Mouse (Mus musculus): ENCODE measurements around the gene Rtca. TPM values are rescaled to one million over a fixed set of nuclear protein-coding genes. Genes with fewer than 3 reads are reported as not detected.

The Rtca gene
- polyA plus RNA-seq, 1 experiment from 2014 or later: 60.1 TPM

DNA sequence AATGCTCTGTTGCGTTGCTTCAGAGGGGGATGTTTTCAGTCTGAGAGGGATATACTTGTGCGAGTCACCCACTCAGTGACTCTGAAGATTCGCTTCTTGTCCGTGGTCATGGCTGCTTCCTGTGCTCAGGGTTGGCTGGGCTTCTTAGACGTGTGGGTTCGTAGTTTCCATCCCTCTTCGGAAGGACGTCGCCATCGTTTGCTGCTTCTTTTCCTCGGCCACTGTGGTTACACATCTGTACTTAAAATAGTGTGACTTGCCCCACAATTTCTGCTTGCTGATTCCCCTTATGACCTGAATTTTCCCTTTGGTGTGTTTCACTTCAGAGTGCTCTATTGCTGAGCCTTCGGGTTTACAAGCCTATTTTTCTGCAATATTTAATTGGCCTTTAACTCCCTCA, 42.3 kb downstream of the Rtca start:
- no peaks in the 10 kb centered on the region for H3K4me1 ChIP-seq
- H3K4me3 ChIP-seq (replicated peaks): no peak overlapping the region
- H3K27ac ChIP-seq: no peak overlapping the region
- no peaks in the 10 kb centered on the region for H3K27me3 ChIP-seq (replicated peaks)
- no peaks in the 10 kb centered on the region for H3K9me3 ChIP-seq
- WGBS: 80% methylated on average over 12 of the region's 12 CpGs
- ATAC-seq (ENCODE audit: insufficient read depth, low FRiP score, low read depth): no peak
- no peak overlapping the region for H3K9ac ChIP-seq
- H3K36me3 ChIP-seq: no peaks in the 10 kb centered on the region
- H3K4me2 ChIP-seq: no peak overlapping the region

DNA sequence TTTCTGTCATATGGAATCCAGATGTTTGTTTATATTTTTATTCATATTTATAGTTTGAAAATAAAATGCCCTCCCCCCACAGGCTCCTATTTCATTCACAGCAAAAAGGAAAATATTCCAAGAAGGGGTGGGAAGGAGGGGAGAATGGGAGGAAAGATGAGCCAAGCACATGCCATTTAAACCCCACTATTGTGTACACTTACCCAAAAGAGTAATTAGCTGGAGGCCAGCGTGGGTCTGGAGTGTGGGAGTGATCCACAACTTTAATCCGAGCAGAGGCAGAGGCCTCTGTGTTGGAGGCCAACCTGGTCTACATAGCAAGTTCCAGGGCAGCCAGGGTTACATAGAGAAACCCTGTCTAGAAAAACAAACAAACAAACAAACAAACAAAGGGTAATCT, 43.7 kb downstream of the Rtca start:
- no peak for ATAC-seq (ENCODE audit: insufficient read depth, low FRiP score, low read depth)
- H3K4me2 ChIP-seq: no peak overlapping the region
- no peak overlapping the region for H3K9ac ChIP-seq
- WGBS: 42% methylated on average over 2 of the region's 2 CpGs
- no peaks in the 10 kb centered on the region for H3K4me1 ChIP-seq
- H3K27ac ChIP-seq: no peak overlapping the region
- no peak overlapping the region for H3K4me3 ChIP-seq (replicated peaks)
- H3K27me3 ChIP-seq (replicated peaks): no peaks in the 10 kb centered on the region
- no peaks in the 10 kb centered on the region for H3K36me3 ChIP-seq
- no peaks in the 10 kb centered on the region for H3K9me3 ChIP-seq

DNA sequence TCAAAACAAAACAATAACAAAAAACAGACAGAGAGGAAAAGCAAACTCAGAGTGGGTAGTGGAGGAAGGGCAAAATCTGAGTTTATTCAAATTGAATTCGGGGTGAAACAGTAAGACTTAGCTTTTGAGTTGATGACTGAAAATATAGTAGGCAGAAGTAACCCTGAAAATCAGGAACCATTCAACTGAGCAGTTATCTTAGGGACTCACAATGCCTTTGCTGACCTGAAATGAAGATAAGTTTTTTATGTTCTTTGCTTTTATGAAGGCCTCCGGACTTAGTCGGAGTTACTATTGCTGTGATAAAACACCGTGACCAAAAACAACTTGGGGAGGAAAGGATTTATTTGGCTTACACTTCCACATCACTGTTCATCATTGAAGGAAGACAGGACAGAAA, 47.0 kb downstream of the Rtca start:
- ATAC-seq (ENCODE audit: insufficient read depth, low FRiP score, low read depth): no peak
- no peaks in the 10 kb centered on the region for H3K9me3 ChIP-seq
- 82% methylated on average over 4 of the region's 4 CpGs for WGBS

DNA sequence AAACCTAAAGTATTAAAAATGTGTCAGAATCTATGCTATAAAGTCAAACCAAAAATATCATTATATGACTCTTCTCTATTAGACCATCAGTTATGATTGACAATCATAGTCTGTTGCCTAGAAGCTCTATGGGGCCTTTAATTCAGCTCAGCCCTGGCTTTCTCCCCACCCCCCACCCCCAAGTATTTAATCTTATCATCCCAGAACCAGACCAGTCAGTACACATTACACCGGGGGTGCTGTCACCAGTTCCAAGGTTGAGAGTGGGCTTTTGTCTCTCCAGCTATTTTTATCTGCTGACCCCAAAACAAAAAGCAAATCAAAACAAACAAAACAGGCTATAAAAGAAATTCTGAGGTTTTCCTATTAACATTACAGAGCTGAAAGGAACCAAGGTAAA, 53.5 kb downstream of the Rtca start:
- no peak overlapping the region for H3K4me3 ChIP-seq (replicated peaks)
- no peaks in the 10 kb centered on the region for H3K36me3 ChIP-seq
- H3K27ac ChIP-seq: no peak overlapping the region
- no peaks in the 10 kb centered on the region for H3K27me3 ChIP-seq (replicated peaks)
- no peaks in the 10 kb centered on the region for H3K9me3 ChIP-seq
- no peaks in the 10 kb centered on the region for H3K4me1 ChIP-seq
- no peak overlapping the region for H3K9ac ChIP-seq
- no peak overlapping the region for H3K4me2 ChIP-seq
- WGBS: 19% methylated on average over 1 of the region's 1 CpGs
- no peak for ATAC-seq (ENCODE audit: insufficient read depth, low FRiP score, low read depth)

More for the DNA sequence above, 47.0 kb downstream of the Rtca start:
- Histone ChIP-seq H3K4me1 (no peaks in the 10 kb centered on the region), H3K36me3 (no peaks in the 10 kb centered on the region), H3K27ac (no peak overlapping the region), H3K27me3 (replicated peaks) (no peaks in the 10 kb centered on the region), H3K9ac (no peak overlapping the region), H3K4me3 (replicated peaks) (no peak overlapping the region), H3K4me2 (no peak overlapping the region)

DNA sequence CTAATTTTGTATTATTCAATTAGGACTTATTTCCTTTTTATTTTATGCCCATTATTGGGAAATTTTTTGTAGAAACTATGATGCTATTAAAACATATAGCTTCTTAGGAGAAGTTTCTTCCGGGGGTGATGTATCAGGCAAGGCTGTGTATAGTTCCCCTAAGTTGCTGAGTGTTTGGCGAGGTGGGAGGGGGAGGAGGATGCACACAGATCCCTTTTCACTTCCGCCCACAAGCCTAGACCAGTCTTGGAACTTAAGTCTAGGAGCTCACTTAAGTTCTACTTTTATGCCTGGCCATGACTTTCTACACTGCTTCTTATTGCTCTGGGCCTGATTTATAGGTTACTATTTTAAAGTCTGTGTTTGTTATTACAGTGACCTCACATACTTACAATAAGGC, 57.3 kb downstream of the Rtca start:
- WGBS: 77% methylated on average over 3 of the region's 3 CpGs
- no peaks in the 10 kb centered on the region for H3K36me3 ChIP-seq
- ATAC-seq (ENCODE audit: insufficient read depth, low FRiP score, low read depth): no peak
- H3K4me1 ChIP-seq: no peaks in the 10 kb centered on the region
- H3K9ac ChIP-seq: no peak overlapping the region
- no peaks in the 10 kb centered on the region for H3K27me3 ChIP-seq (replicated peaks)
- H3K27ac ChIP-seq: no peak overlapping the region
- no peak overlapping the region for H3K4me3 ChIP-seq (replicated peaks)
- H3K9me3 ChIP-seq: no peaks in the 10 kb centered on the region
- H3K4me2 ChIP-seq: no peak overlapping the region

DNA sequence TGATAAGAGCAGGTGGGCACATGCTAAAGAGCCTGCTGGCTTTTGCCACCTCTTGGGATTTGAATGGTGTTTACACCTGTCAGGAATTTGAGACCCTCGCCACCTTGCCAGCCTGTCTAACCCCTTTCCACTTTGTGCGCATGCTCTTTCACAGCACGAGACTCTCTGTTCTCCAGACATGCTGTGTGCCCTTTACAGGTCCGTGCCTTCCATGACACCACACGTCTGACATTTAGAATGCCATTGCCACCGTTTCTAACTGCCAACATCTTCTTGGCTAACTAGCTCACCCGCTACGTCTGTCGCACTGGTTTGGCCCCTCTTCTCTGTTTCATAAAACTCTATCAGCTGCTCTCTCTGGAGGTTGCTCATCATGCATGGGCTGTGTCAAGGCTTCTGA, 63.7 kb downstream of the Rtca start:
- Histone ChIP-seq H3K27me3 (replicated peaks) (no peaks in the 10 kb centered on the region), H3K27ac (no peak overlapping the region), H3K4me1 (no peaks in the 10 kb centered on the region), H3K36me3 (no peaks in the 10 kb centered on the region), H3K4me3 (replicated peaks) (no peak overlapping the region), H3K9ac (no peak overlapping the region), H3K4me2 (no peak overlapping the region), H3K9me3 (no peaks in the 10 kb centered on the region)
- WGBS: 82% methylated on average over 9 of the region's 9 CpGs
- no peak for ATAC-seq (ENCODE audit: insufficient read depth, low FRiP score, low read depth)

DNA sequence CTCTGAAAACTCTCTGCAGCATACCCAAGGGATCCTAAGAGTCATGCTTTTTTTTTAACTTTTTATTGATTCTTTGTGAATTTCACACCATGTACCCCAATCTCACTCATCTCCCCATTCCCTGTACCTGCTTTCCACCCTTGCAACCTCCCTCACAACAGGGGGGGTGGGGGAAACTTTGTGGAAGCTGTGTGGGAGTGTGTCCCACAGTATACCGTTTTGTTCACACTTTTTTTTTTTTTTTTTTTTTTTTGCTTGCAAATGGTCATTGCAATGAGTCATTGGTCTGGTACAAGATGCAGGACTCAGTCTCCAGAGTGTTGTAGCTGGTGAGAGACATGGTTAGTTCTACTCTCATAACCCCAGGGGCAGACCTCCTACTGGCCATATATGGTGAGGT, 65.2 kb downstream of the Rtca start:
- Histone ChIP-seq H3K27ac (no peak overlapping the region), H3K4me1 (no peaks in the 10 kb centered on the region), H3K4me3 (replicated peaks) (no peak overlapping the region), H3K9me3 (no peaks in the 10 kb centered on the region), H3K9ac (no peak overlapping the region), H3K4me2 (no peak overlapping the region), H3K36me3 (no peaks in the 10 kb centered on the region), H3K27me3 (replicated peaks) (no peaks in the 10 kb centered on the region)
- ATAC-seq (ENCODE audit: insufficient read depth, low FRiP score, low read depth): no peak
- 71% methylated on average over 1 of the region's 1 CpGs for WGBS

DNA sequence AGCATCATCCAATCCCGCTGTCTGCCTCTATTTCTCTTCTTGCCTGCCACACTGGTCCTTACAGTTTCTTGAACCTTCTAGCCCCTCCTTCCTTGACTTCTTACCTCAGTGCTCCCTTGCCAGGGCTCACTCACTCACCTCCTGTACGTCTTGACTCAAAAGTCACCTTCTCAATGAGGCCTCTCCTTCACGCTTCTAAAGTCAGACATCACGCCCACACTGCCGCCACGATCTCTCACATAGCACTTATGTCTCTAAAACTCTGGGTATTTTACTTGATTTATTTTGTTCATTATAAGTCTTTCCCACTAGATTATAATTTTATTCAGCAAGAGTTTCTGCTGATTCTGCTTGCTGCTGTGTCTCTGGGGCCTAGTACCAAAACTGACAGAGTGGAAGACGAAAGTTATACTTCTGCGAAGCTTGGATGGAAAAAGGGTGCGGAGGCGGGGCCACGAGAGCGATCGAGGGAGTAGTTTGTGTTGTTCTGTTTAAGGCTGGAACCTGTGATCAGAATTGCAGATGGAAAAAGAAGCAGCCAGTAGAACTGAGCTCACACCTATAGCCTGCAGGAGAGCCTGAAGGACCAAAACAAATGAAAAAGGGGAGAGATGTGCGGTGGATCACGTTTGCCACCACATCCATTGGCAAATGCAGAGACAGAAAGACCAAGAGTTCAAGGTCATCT, 66.3 kb downstream of the Rtca start:
- H3K27ac ChIP-seq: no peak overlapping the region
- no peak for ATAC-seq (ENCODE audit: insufficient read depth, low FRiP score, low read depth)
- no peak overlapping the region for H3K4me3 ChIP-seq (replicated peaks)
- H3K4me1 ChIP-seq: no peaks in the 10 kb centered on the region
- H3K36me3 ChIP-seq: no peaks in the 10 kb centered on the region
- H3K27me3 ChIP-seq (replicated peaks): no peaks in the 10 kb centered on the region
- no peak overlapping the region for H3K9ac ChIP-seq
- H3K4me2 ChIP-seq: no peak overlapping the region
- 89% methylated on average over 15 of the region's 15 CpGs for WGBS
- H3K9me3 ChIP-seq: no peaks in the 10 kb centered on the region

DNA sequence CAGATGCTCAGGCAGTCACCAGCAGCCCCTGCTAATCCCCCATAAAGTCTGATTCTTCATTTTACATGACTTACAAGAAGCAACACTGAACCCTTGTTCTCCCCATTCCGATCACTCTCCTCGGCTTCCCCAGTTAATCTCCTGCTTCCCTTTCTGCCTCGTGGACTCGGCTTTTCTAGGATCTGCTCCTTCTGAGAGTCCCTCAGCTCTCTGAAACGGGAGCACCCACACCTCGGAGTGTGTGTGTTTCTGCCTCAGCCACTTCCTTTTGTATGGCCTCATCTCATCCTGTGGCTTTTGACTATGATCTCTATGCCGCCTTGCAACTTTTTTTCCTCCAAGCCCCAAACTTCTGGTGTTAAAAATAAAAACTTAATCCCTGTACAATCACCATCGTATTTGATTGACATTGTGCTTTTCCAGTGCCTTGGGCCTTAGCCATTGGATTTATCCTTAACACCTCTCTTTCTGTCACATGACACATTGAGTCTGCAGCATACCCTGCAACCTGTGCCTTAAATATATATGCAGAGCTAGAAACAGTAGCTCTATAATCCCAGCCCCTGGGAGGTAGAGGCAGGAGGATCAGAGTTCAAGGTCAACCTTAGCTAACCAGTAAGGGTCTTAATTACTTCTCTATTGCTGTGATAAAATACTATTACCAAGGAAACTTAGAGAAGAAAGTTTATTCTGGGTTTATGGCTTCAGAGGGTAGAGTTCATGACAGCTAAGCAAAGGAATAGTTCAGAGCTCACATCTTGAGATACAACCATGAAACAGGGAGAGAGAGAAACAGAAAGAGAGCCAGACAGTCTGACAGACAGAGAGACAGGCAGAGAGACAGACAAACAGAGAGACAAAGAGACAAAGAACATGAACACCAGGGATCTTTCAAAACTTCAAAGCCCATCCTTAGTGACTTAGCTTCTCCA, 67.7 kb downstream of the Rtca start:
- H3K27me3 ChIP-seq (replicated peaks): no peaks in the 10 kb centered on the region
- no peak overlapping the region for H3K9ac ChIP-seq
- no peak overlapping the region for H3K4me2 ChIP-seq
- no peaks in the 10 kb centered on the region for H3K36me3 ChIP-seq
- no peaks in the 10 kb centered on the region for H3K4me1 ChIP-seq
- no peak overlapping the region for H3K4me3 ChIP-seq (replicated peaks)
- H3K9me3 ChIP-seq: no peaks in the 10 kb centered on the region
- WGBS: 52% methylated on average over 8 of the region's 8 CpGs
- H3K27ac ChIP-seq: no peak overlapping the region
- no peak for ATAC-seq (ENCODE audit: insufficient read depth, low FRiP score, low read depth)

Other genes starting within 250 kb of the Rtca start
- gene Cdc14a, start 84.2 kb downstream of the Rtca start, polyA plus RNA-seq (2015; fragmentation: Nextera tagmentation; extraction: Ambion mirVana): 9.1 and 9.2 TPM in 2 replicates
- 22.2 and 27.9 TPM in 2 replicates for gene Dbt, start 4.9 kb upstream of the Rtca start, polyA plus RNA-seq (2015; fragmentation: Nextera tagmentation; extraction: Ambion mirVana)
- gene Lrrc39, start 54.8 kb upstream of the Rtca start, polyA plus RNA-seq (2015; fragmentation: Nextera tagmentation; extraction: Ambion mirVana): 1.5 and 2.2 TPM in 2 replicates
- gene Sass6, start 86.8 kb upstream of the Rtca start, polyA plus RNA-seq (2015; fragmentation: Nextera tagmentation; extraction: Ambion mirVana): 20.5 and 20.7 TPM in 2 replicates
- 28.4 and 29.8 TPM in 2 replicates for gene Trmt13, start 106.4 kb upstream of the Rtca start, polyA plus RNA-seq (2015; fragmentation: Nextera tagmentation; extraction: Ambion mirVana)
- 79.5 and 86.6 TPM in 2 replicates for gene Mfsd14a, start 154.5 kb upstream of the Rtca start, polyA plus RNA-seq (2015; fragmentation: Nextera tagmentation; extraction: Ambion mirVana)
- 0.61 TPM in 1 of 2 replicates, not detected in the other for gene Gm43191, start 173.1 kb upstream of the Rtca start, polyA plus RNA-seq (2015; fragmentation: Nextera tagmentation; extraction: Ambion mirVana)
- gene Slc35a3, start 204.6 kb upstream of the Rtca start, polyA plus RNA-seq (2015; fragmentation: Nextera tagmentation; extraction: Ambion mirVana): 21.5 and 22.3 TPM in 2 replicates

Data from stomach, embryonic 15.5 days (tissue).